Mouse (Mus musculus): ENCODE measurements around the gene Zfp652. TPM values are rescaled to one million over a fixed set of nuclear protein-coding genes. Genes with fewer than 3 reads are reported as not detected.
"Not testable (repeated sequence)": the region's sequence is repeated elsewhere in the genome, so short reads cannot be mapped to it uniquely, and the experiment has no call there.

Zfp652 gene
- total RNA-seq, 4 experiments from 2014 or later = 47.8 to 49.7 (median 48.5) TPM

GRCm38 (mm10) chr11:95844935-95845334 lies 132.5 kb downstream of the Zfp652 start:
- DNase-seq (ENCODE audit: low spot score in 2 of 2) = no peak

- no peak for DNase-seq (ENCODE audit: low spot score in 2 of 2)
Observed at GRCm38 (mm10) chr11:95850898-95851297, 138.4 kb downstream of the Zfp652 start.

DNA sequence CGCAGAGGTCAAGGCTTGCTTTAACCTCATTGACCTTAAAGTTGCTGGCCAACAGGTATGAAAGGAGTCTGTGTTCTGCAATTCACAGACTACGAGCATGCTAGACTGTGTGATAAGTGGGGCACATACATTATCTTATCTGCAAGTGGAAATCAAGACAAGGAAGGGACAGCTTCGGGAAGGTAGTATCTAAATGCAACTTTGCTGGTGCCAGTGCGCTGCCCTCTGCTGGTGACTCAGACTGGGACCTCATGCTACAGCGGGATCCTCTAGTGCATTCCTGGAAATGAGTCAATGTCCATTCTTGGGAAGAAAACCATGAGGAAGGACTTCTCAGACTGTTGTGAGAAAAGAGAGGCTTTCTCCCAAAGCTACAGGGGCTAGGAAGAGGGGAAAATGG lies 141.2 kb downstream of the Zfp652 start:
- peak in 1 of 2 experiments; percentile 30 for DNase-seq (ENCODE audit: low spot score in 2 of 2)

DNA sequence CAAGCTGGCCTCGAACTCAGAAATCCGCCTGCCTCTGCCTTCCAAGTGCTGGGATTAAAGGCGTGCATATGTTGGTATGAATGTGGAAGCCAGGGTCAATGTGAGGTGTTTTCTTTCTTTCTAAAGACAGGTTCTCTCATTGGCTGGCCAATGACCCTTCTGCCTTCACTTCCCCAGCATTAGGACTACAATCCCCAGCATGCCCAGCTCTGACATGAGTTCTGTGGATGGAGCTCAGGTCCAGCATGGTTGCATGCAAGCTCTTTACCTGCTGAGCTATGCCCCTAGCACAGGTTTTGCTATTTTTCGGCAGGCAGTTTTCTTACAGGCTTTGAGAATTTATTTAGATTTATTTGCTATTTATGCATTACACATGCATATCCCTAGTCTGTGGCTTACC lies 144.8 kb downstream of the Zfp652 start:
- no peak for DNase-seq (ENCODE audit: low spot score in 2 of 2)

- no peak for DNase-seq (ENCODE audit: low spot score in 2 of 2)
Observed at GRCm38 (mm10) chr11:95857716-95858527, 145.4 kb downstream of the Zfp652 start.

GRCm38 (mm10) chr11:95858528-95859467 lies 146.3 kb downstream of the Zfp652 start:
- peak; percentile 96 to 98 for DNase-seq (ENCODE audit: low spot score in 2 of 2)

DNA sequence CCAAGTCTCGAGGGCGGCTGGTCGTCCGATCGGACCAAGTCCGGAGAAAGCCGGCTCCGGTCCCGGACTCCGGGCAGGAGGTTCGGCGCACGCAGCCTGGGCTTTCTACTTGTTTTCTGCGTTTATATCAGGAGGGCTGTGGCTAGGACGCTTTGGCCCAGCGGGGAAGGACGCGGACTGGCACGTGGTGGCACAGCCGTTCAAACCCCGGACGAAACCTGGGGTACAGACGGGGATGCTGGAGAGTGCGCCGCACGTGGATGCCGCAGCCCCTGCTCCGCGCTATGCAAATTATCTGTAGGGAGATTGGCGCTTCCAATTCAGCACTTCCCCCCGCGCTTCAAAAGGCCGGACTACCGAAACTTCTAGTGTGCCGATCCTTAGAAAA lies 147.0 kb downstream of the Zfp652 start:
- DNase-seq (ENCODE audit: low spot score in 2 of 2) = no peak

DNA sequence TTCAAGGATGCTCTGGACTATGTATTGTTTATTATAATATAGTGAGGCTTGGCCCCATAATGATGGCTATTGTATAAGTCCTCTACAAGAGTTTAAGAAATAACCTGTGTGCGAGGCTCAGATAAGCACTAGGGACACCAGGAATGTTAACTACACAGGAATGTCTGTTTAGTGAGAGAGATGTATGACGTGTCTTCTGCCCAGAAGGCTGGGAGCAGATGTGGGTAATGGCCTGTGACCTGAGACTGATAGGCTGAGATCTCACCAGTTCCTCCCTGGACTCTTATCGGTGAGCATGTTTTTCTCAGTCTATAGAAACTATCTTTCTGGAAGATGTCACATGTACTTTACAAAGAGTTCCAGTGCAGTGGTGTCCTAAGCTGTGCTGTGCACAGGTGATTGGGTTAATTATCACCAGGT lies 147.6 kb downstream of the Zfp652 start:
- DNase-seq (ENCODE audit: low spot score in 2 of 2) = no peak

DNA sequence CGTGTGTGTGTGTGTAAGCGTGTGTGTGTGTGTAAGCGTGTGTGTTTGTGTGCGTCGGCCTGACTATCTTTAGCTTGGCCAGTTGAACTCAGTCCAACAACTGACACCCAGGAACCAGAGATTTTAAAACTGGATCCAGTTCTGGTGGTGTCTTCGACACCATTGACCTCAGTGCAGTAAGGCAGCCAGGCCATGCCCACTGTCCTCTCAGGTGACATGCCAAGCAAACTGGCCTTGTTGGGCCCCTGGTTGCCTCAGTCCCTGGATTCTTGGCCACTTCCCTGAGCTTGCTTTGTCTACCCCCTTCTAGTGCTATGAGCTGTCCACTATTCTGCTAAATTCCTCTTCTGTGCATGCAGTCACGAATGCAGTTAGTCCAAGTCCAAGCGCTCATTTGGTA lies 148.9 kb downstream of the Zfp652 start:
- DNase-seq (ENCODE audit: low spot score in 2 of 2) = no peak

GRCm38 (mm10) chr11:95869442-95869841 lies 157.0 kb downstream of the Zfp652 start:
- no peak for DNase-seq (ENCODE audit: low spot score in 2 of 2)

- no peak for DNase-seq (ENCODE audit: low spot score in 2 of 2)
Observed at GRCm38 (mm10) chr11:95869918-95870470, 157.5 kb downstream of the Zfp652 start.

GRCm38 (mm10) chr11:95875804-95876203 lies 163.3 kb downstream of the Zfp652 start:
- no peak for DNase-seq (ENCODE audit: low spot score in 2 of 2)

DNA sequence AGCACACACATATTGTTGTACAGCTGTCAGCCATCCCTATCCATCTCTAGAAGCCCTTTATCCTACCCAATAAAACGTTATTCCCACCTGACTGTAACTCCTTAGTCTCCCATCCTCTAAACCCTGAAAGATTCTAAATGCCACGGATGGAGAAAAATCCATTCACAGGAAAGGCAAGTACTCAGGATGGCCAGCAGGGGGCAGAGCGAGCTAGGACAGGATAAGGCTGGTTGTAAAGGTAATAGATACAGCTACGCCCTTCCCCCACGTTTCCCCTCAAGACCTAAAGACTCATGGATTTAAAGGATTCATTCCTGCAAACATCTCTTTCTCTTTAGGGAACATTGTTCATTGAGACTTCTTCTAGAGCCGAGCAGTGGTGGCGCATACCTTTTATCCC lies 163.8 kb downstream of the Zfp652 start:
- DNase-seq (ENCODE audit: low spot score in 2 of 2) = peak in 1 of 2 experiments; percentile 17

DNA sequence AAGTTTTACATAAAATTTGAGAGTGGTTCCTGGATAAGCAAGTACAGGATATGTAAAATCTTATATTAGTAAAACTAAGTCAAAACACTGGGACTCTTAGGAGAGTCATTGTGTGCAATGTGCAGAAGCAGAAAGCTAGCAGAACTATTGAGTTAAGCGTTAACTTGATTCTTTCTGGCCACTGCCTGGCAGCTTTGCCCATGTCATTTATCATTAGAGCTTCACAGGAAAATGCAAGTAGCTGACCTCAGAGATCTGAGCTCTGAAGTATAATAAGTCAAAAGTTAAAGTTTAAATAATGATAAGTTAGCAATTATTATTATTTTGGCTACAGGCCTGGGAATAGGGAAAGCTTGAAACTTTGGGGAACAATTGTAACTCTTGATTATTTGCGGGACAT lies 167.4 kb downstream of the Zfp652 start:
- not testable (repeated sequence) for DNase-seq (ENCODE audit: low spot score in 2 of 2)

Other genes with a start within 250 kb of the Zfp652 start
- 10 to 100 TPM; 22.2 to 26.3 (median 25.1) TPM for gene Nxph3, start 198.1 kb upstream of the Zfp652 start, total RNA-seq (2022)
- gene Ngfr, start 124.9 kb upstream of the Zfp652 start, total RNA-seq (2022) = 1 to 10 TPM; 1.9 to 2.8 (median 2.3) TPM
- gene Phb, start 45.7 kb upstream of the Zfp652 start, total RNA-seq (2022) = 100 to 1,000 TPM in 1 of 4 experiments, 10 to 100 TPM in 3; 85.9 to 105 (median 94.0) TPM
- 1 to 10 TPM; 1.9 to 2.4 (median 1.9) TPM for gene B130006D01Rik, start 10.9 kb downstream of the Zfp652 start, total RNA-seq (2022)
- 10 to 100 TPM; 44.2 to 51.8 (median 50.0) TPM for gene Phospho1, start 111.8 kb downstream of the Zfp652 start, total RNA-seq (2022)
- 10 to 100 TPM in 2 of 4 experiments, 1 to 10 TPM in 2; 1.4 to 20.3 (median 11.8) TPM for gene Gngt2, start 124.5 kb downstream of the Zfp652 start, total RNA-seq (2022)
- 10 to 100 TPM in 2 of 4 experiments, 1 to 10 TPM in 2; 5.0 to 38.5 (median 21.7) TPM for gene Abi3, start 129.8 kb downstream of the Zfp652 start, total RNA-seq (2022)
- not detected for gene B4galnt2, start 202.2 kb downstream of the Zfp652 start, total RNA-seq (2022)